Mouse (Mus musculus): ENCODE results near the gene Prr15. TPM values are rescaled to one million over a fixed set of nuclear protein-coding genes. Genes with fewer than 3 reads are reported as not detected.

The Prr15 gene
- polyA plus RNA-seq, 1 experiment from 2014 or later = 12.3 TPM

DNA sequence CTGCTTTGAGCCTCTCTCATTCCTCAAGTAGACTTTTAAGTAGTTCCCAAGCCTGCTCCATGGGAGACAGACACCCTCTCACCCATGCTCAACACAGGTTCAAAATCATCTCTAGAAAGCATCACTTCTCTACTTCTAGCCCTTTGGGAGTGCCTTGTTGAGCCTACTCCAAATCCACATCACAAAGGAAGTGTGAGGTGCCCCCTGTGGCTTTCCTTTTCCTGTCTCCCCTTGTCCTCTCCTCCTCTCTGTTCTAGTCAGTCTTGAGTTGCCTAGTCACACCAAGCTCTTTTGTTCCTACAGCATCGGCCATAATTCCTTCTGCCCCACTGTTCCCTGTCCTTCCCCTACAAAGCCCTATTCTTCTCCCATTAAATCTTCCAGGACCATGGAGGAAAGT, 42.3 kb upstream of the Prr15 start:
- no peak overlapping the region for H3K27ac ChIP-seq

DNA sequence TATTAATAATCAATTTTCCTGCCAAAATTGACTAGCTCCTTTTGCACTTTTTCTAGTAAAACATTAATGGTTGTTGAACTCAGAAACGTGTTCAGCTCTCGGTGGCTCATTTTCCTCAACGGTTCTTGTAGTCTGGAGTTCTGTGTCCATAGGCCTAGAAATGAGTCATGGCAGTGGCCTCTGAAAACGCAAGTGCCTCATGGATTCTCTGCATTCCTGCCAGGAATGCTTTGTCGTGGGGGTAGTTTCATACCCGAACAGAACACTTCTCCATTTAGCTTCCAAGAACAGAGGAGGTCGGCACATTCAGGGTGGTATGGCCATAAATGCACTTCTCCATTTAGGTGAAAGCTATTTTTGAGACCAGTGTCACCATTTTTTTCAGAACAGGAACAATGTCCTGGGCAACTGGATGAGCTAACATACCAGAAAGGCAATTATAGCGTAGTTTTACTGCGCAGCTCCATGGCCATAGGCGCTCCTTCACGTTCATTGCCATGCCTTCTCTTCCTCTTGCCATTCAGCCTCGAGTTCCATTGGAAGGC, 41.4 kb upstream of the Prr15 start:
- Histone ChIP-seq H3K4me3 (replicated peaks; ENCODE audit: low read depth, low read length) (no peak overlapping the region), H3K4me2 (ENCODE audit: low read length) (no peak overlapping the region), H3K9me3 (replicated peaks; ENCODE audit: low read length) (no peaks in the 10 kb centered on the region), H3K27me3 (ENCODE audit: insufficient read depth, low read length) (no peaks in the 10 kb centered on the region), H3K9ac (ENCODE audit: low read depth, low read length) (no peak overlapping the region), H3K4me1 (replicated peaks; ENCODE audit: insufficient read depth, low read length) (0 out of 2 replicates have a peak, but pooled peaks cover 3% of the 10 kb centered on the region), H3K36me3 (ENCODE audit: insufficient read depth, low read length) (no peaks in the 10 kb centered on the region), H3K27ac (no peak overlapping the region)
- TF ChIP-seq CTCF (IDR thresholded peaks at IDR 0.05; ENCODE audit: low read depth) = no peak
- no peak for ATAC-seq (replicated peaks; ENCODE audit: low FRiP score, low read depth)
- no peak for DNase-seq (ENCODE audit: low spot score)
- 78% methylated on average over 12 of the region's 12 CpGs for WGBS

More for the DNA sequence above, 42.3 kb upstream of the Prr15 start:
- DNase-seq (ENCODE audit: low spot score) = no peak
- Histone ChIP-seq H3K36me3 (ENCODE audit: insufficient read depth, low read length) (no peaks in the 10 kb centered on the region), H3K4me3 (replicated peaks; ENCODE audit: low read depth, low read length) (no peak overlapping the region), H3K4me1 (replicated peaks; ENCODE audit: insufficient read depth, low read length) (peaks cover 10% of the 10 kb centered on the region), H3K9me3 (replicated peaks; ENCODE audit: low read length) (no peaks in the 10 kb centered on the region), H3K4me2 (ENCODE audit: low read length) (no peak overlapping the region), H3K9ac (ENCODE audit: low read depth, low read length) (no peak overlapping the region), H3K27me3 (ENCODE audit: insufficient read depth, low read length) (no peaks in the 10 kb centered on the region)
- no peak for TF ChIP-seq CTCF (IDR thresholded peaks at IDR 0.05; ENCODE audit: low read depth)
- ATAC-seq (replicated peaks; ENCODE audit: low FRiP score, low read depth) = no peak
- 86% methylated on average over 1 of the region's 1 CpGs for WGBS

DNA sequence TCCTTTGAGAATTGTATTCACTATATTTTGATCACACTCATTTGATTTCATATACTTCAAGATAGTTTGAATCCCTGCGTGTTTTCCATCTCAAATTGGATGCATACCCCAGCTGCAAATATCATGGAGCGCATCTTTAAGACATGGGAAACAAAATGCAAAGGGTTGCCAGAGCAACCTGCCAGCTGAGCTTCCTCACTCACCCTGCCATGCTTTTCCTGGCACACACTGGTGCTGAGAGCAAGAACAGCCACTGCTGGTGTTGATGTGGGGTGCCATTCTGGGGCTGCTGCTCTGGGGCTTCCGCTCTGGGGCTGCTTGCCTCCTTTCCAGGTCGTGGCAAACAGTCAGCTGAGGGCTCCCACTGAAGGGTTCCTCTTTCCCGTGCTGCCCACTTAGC, 38.8 kb upstream of the Prr15 start:
- ATAC-seq (replicated peaks; ENCODE audit: low FRiP score, low read depth) (no peak), DNase-seq (ENCODE audit: low spot score) (no peak)
- Histone ChIP-seq H3K4me2 (ENCODE audit: low read length) (no peak overlapping the region), H3K9me3 (replicated peaks; ENCODE audit: low read length) (no peaks in the 10 kb centered on the region), H3K36me3 (ENCODE audit: insufficient read depth, low read length) (no peaks in the 10 kb centered on the region), H3K4me3 (replicated peaks; ENCODE audit: low read depth, low read length) (no peak overlapping the region), H3K9ac (ENCODE audit: low read depth, low read length) (no peak overlapping the region), H3K27ac (no peak overlapping the region), H3K27me3 (ENCODE audit: insufficient read depth, low read length) (no peaks in the 10 kb centered on the region), H3K4me1 (replicated peaks; ENCODE audit: insufficient read depth, low read length) (no peaks in the 10 kb centered on the region)
- TF ChIP-seq CTCF (IDR thresholded peaks at IDR 0.05; ENCODE audit: low read depth) = no peak
- 84% methylated on average over 5 of the region's 5 CpGs for WGBS

DNA sequence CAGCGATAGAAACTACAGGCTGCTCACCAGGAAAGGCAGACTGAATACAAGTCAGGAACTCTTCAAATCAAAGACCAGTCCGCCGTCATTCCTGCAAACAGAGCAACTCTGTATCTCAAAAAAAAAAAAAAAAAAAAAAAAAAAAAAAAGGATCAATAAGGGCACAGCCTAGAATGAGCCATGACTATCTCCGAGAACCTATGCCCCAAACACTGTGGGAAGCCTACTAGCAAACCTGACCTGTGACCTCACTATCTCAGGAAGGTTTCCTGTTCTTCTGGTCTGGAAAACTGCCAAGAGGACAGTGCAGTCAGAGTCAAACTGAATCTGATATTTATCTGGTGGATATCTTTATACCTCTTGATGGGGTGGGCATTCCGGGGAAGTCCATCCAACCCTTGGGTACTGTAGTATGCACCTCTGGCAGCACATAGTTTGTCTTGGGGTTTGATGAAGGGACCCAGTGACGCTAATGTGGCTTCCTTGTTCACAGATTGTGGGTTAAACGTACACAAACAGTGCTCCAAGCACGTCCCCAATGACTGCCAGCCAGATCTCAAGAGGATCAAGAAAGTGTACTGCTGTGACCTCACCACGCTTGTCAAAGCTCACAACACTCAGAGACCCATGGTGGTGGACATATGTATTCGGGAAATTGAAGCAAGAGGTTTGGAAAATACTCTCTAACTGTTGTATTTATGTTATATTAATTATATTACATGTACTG, 35.7 kb upstream of the Prr15 start:
- 71% methylated on average over 10 of the region's 10 CpGs for WGBS
- ATAC-seq (replicated peaks; ENCODE audit: low FRiP score, low read depth) = no peak

DNA sequence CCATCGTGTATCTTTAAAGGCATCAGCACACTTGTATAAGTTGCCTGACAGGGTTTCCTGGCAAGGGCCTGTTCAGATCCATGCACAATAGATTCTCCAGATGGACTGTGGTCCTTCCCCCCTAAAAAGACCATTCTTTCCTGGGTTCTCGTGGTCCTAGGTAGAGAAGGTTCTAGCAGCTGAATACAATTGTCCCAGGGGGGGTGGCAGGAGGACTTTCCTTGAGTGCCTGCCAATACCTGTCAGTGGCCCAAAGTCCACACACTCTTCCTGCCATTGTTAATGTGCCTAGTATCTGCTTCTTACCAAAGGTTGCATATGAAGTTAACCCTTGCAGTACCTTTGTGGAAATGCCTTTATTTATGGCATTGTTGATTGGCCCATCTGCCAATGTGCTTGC, 28.4 kb upstream of the Prr15 start:
- Histone ChIP-seq H3K36me3 (ENCODE audit: insufficient read depth, low read length) (no peaks in the 10 kb centered on the region), H3K4me1 (replicated peaks; ENCODE audit: insufficient read depth, low read length) (no peaks in the 10 kb centered on the region), H3K27me3 (ENCODE audit: insufficient read depth, low read length) (no peaks in the 10 kb centered on the region), H3K9me3 (replicated peaks; ENCODE audit: low read length) (no peaks in the 10 kb centered on the region), H3K4me2 (ENCODE audit: low read length) (no peak overlapping the region), H3K4me3 (replicated peaks; ENCODE audit: low read depth, low read length) (no peak overlapping the region), H3K27ac (no peak overlapping the region), H3K9ac (ENCODE audit: low read depth, low read length) (no peak overlapping the region)
- no peak for TF ChIP-seq CTCF (IDR thresholded peaks at IDR 0.05; ENCODE audit: low read depth)
- no peak for DNase-seq (ENCODE audit: low spot score)
- 77% methylated on average over 2 of the region's 2 CpGs for WGBS
- ATAC-seq (replicated peaks; ENCODE audit: low FRiP score, low read depth) = no peak

More for the DNA sequence above, 35.7 kb upstream of the Prr15 start:
- Histone ChIP-seq H3K9ac (ENCODE audit: low read depth, low read length) (no peak overlapping the region), H3K4me3 (replicated peaks; ENCODE audit: low read depth, low read length) (no peak overlapping the region), H3K4me2 (ENCODE audit: low read length) (no peak overlapping the region), H3K4me1 (replicated peaks; ENCODE audit: insufficient read depth, low read length) (no peaks in the 10 kb centered on the region), H3K9me3 (replicated peaks; ENCODE audit: low read length) (no peaks in the 10 kb centered on the region), H3K27ac (no peak overlapping the region), H3K27me3 (ENCODE audit: insufficient read depth, low read length) (no peaks in the 10 kb centered on the region), H3K36me3 (ENCODE audit: insufficient read depth, low read length) (no peaks in the 10 kb centered on the region)
- DNase-seq (ENCODE audit: low spot score) = no peak
- TF ChIP-seq CTCF (IDR thresholded peaks at IDR 0.05; ENCODE audit: low read depth) = no peak

DNA sequence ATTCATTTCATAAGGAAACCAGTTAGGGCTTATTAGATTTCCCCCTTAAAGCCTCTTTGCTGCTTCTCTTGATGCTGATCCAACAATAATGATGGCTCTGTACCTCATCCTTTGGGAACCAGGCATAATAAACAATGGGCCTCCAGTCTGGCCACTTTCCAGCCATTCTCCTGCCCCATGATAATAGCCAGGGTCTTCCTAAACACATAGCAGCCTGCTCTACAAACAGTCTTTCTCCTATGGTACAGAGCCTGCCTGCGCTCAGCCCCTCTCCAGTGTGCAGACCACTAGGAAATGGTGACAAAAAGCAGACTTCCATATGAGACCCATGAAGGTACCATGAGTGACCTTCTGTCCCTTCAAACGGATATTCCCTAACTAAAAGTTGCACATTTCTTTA, 26.2 kb upstream of the Prr15 start:
- 74% methylated on average over 2 of the region's 2 CpGs for WGBS
- Histone ChIP-seq H3K36me3 (ENCODE audit: insufficient read depth, low read length) (no peaks in the 10 kb centered on the region), H3K9ac (ENCODE audit: low read depth, low read length) (no peak overlapping the region), H3K27me3 (ENCODE audit: insufficient read depth, low read length) (no peaks in the 10 kb centered on the region), H3K4me2 (ENCODE audit: low read length) (no peak overlapping the region), H3K4me1 (replicated peaks; ENCODE audit: insufficient read depth, low read length) (no peaks in the 10 kb centered on the region), H3K4me3 (replicated peaks; ENCODE audit: low read depth, low read length) (no peak overlapping the region), H3K27ac (0 out of 2 replicates have a peak overlapping the region, but pooled peaks have one; percentile 8), H3K9me3 (replicated peaks; ENCODE audit: low read length) (no peaks in the 10 kb centered on the region)
- TF ChIP-seq CTCF (IDR thresholded peaks at IDR 0.05; ENCODE audit: low read depth) = no peak
- ATAC-seq (replicated peaks; ENCODE audit: low FRiP score, low read depth) (no peak), DNase-seq (ENCODE audit: low spot score) (peak; percentile 16)
